Mouse (Mus musculus) sigmoid colon, adult 10 weeks (tissue): ENCODE data around the gene Jam2. TPM values are rescaled to one million over a fixed set of nuclear protein-coding genes. Genes with fewer than 3 reads are reported as not detected.

Source experiments
- polyA plus RNA-seq: library from polyadenylated mRNA; stranded (reverse); fragments of 350-450 nt; fragmentation: Illumina TruSeq; extraction: RNeasy Lipid Tissue Mini Kit (QIAGEN cat#74804); gene quantifications from one replicate; pipeline ENCODE4 v1.2.3, GENCODE M21; 2014; ENCODE audit warnings: low read depth, low replicate concordance

Gene Jam2
- polyA plus RNA-seq: 32.7 TPM

GRCm38 (mm10) chr16:84774003-84774703 is at the start of gene Jam2:
Gene Jam2 (plus strand): TSS chr16:84774123.

GRCm38 (mm10) chr16:84735166-84736105 is 38.5 kb upstream of the Jam2 start, which contains the start of gene Mrpl39:
Gene Mrpl39 (minus strand): TSS chr16:84735742.

GRCm38 (mm10) chr16:84834745-84835440 is 61.0 kb downstream of the Jam2 start, which contains the start of gene Gabpa:
Gene Gabpa (plus strand): TSS chr16:84834925.

GRCm38 (mm10) chr16:84835441-84835822 is 61.5 kb downstream of the Jam2 start, which contains the start of gene Atp5j:
Gene Atp5j (minus strand): TSS chr16:84835625.

Other genes starting within 250 kb of the Jam2 start
- 33.3 TPM for gene Mrpl39, start 38.4 kb upstream of the Jam2 start, polyA plus RNA-seq
- gene Gabpa, start 60.8 kb downstream of the Jam2 start, polyA plus RNA-seq: 97.6 TPM
- 2,037 TPM for gene Atp5j, start 61.5 kb downstream of the Jam2 start, polyA plus RNA-seq